Mouse (Mus musculus): Measurements from ENCODE around the gene Dmp1. TPM values are rescaled to one million over a fixed set of nuclear protein-coding genes. Genes with fewer than 3 reads are reported as not detected.

Dmp1 gene
- polyA plus RNA-seq (2012; rRNA removed): not detected in 2 replicates

GRCm38 (mm10) chr5:104202351-104202750, at the start of gene Dmp1:
Dmp1 (plus strand) TSS chr5:104202613.

GRCm38 (mm10) chr5:104170412-104170811, 32.0 kb upstream of the Dmp1 start, which contains the start of gene Dspp:
Dspp (plus strand) TSS chr5:104170712.

Other genes with a start within 250 kb of the Dmp1 start
- gene Hsd17b13, start 225.2 kb upstream of the Dmp1 start, polyA plus RNA-seq (2012; rRNA removed): 309 and 317 TPM in 2 replicates
- 44.9 and 55.8 TPM in 2 replicates for gene Hsd17b11, start 180.7 kb upstream of the Dmp1 start, polyA plus RNA-seq (2012; rRNA removed)
- 35.1 and 36.4 TPM in 2 replicates for gene Nudt9, start 156.3 kb upstream of the Dmp1 start, polyA plus RNA-seq (2012; rRNA removed)
- not detected in 2 replicates for gene Gm17660, start 125.0 kb upstream of the Dmp1 start, polyA plus RNA-seq (2012; rRNA removed)
- 7.3 and 7.4 TPM in 2 replicates for gene Sparcl1, start 88.9 kb upstream of the Dmp1 start, polyA plus RNA-seq (2012; rRNA removed)
- gene Dspp, start 31.9 kb upstream of the Dmp1 start, polyA plus RNA-seq (2012; rRNA removed): not detected in 2 replicates
- gene Ibsp, start 96.6 kb downstream of the Dmp1 start, polyA plus RNA-seq (2012; rRNA removed): not detected in 2 replicates
- gene Mepe, start 122.7 kb downstream of the Dmp1 start, polyA plus RNA-seq (2012; rRNA removed): not detected in 2 replicates
- gene Spp1, start 232.5 kb downstream of the Dmp1 start, polyA plus RNA-seq (2012; rRNA removed): 63.5 and 94.3 TPM in 2 replicates

Data from liver, embryonic 18 days (tissue).